Mouse (Mus musculus) neural tube, postnatal 0 days (tissue): ENCODE measurements around the gene Zfp985. TPM values are rescaled to one million over a fixed set of nuclear protein-coding genes. Genes with fewer than 3 reads are reported as not detected.

Experiments used
- polyA plus RNA-seq: library from polyadenylated mRNA; unstranded; fragments of >200 nt; fragmentation: Nextera tagmentation; extraction: Ambion mirVana; gene quantifications from 2 replicates; pipeline ENCODE4 v1.2.1, GENCODE M21; 2015

The Zfp985 gene
- polyA plus RNA-seq = 0.15 and 0.28 TPM in 2 replicates

GRCm38 (mm10) chr4:147553071-147553470 lies at the start of gene Zfp985:
Gene Zfp985 (plus strand): TSS chr4:147553277.

GRCm38 (mm10) chr4:147539918-147540317 lies 13.2 kb upstream of the Zfp985 start, which contains the start of gene Gm16503:
Gene Gm16503 (plus strand): TSS chr4:147540218.

Other genes starting within 250 kb of the Zfp985 start
- 0.18 TPM in 1 of 2 replicates, not detected in the other for gene Zfp988, start 247.6 kb upstream of the Zfp985 start, polyA plus RNA-seq
- gene Zfp978, start 192.0 kb upstream of the Zfp985 start, polyA plus RNA-seq = not detected in 2 replicates
- 5.2 and 6.7 TPM in 2 replicates for gene Zfp982, start 60.9 kb upstream of the Zfp985 start, polyA plus RNA-seq
- 0.58 and 0.78 TPM in 2 replicates for gene Gm16503, start 13.1 kb upstream of the Zfp985 start, polyA plus RNA-seq
- gene Zfp979, start 89.2 kb downstream of the Zfp985 start, polyA plus RNA-seq = 2.4 and 2.6 TPM in 2 replicates
- gene Zfp534, start 149.3 kb downstream of the Zfp985 start, polyA plus RNA-seq = not detected in 2 replicates